Mouse (Mus musculus): ENCODE data around the gene Trpm4.
"Not testable (repeated sequence)": the region's sequence is repeated elsewhere in the genome, so short reads cannot be mapped to it uniquely, and the experiment has no call there.

The Trpm4 gene

DNA sequence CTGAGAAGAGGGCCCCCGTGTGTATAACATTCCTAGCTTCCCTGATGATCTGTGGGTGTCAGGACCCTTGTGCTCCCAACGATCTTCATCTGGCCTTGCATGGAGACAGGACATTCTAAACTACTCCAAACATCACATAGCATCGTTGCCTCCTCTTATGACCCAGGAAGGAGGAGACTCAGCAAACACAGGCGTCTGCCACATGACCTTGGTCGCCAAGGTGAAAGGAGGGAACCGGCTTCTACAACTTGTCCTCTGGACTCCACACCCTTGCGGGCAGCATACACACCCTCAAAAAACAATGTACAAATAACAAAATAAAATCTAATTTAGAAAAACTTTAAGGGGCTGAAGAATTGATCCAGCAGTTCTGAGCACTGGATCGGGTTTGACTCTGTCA, 21.6 kb downstream of the Trpm4 start:
- DNase-seq, result no peak

DNA sequence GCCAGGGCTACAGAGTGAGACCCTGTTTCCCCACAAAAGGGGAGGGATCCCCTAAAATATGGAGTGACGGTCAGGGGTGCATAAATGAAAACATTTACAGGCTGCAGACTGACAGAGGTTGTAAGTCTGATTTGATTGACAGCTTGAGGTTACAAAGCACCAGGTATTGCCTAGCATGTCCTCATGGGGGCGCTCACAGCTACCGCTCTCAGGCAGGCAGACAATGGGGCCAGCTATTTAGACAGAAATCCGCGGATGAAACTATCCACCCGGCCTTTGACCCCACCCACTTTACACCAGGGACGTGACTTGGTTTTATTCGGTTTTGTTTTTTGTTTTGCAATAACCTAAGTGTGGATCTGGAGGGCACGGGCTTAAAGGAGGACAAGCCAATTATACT, 24.1 kb downstream of the Trpm4 start:
- peak; percentile 61 for DNase-seq

DNA sequence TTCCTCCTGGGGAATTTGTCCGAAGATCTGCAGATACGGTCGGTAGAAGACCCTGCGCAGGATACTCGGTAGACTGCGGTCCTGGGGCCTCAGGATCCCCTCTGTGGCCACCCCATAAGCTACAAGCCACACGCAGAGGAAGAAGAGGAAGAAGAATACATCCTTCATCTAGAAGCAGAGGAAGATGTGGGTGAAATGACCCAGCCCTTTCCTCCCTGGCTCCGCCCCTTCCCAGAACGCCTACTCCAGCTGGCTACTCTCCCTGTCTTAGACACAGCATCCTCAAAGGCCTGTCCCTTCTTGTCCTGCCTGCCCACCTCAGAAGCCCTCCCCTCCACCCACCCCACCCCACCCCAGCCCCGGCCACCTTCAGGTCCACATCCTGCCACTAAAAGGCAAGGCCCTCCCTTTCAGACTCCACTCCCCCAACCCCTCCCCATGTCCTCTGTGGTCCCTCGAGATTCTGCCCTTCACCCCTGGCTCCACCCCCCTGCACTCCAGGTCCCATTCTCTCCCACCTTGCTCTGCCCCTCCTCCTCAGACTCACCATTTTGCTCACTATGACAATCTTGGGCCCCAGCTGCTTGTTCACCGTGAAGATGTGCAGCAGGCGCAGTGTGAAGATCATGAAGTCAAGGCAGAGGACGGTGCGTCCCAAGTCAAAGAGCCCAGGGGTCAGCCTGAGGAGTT, 24.9 kb downstream of the Trpm4 start:
- no peak for DNase-seq

DNA sequence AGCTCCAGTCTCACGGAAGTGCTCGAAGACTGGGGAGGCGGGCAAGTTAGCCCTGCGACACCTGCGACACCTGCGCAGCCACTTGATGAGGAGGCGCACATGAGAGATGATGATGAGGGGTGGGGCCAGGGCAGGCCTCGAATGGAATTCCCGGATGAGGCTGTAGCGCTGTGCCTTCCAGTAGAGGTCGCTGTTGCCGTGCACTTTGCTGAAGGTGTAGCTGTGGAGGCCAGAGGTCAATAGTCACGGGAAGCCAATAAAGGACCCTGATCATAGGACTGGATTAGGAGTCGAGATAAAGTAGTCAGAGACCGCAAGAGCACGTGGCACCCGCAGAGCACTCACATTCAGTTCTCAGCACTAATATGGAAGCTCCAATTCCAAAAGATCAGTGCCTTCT, 28.3 kb downstream of the Trpm4 start:
- peak; percentile 69 for DNase-seq

DNA sequence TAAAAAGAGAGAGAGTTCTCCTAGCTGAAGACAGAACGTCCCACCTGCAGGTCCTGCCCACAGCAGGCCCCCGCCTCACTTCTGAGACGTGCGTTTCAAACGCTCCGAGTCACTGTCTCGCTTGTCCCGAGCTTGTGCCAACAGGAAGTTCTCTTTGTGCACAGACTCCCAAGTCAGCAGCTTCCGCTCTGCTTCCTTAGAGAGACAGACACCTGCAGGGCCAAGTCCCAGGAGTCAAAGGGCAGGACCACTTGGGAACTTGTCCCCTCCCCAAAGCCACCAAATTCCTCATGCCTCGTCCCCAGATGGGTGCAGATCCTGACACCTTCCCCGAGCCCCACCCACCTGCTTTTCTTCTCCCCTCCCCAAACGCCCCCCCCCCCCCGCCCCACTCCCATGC, 28.7 kb downstream of the Trpm4 start:
- no peak for DNase-seq

DNA sequence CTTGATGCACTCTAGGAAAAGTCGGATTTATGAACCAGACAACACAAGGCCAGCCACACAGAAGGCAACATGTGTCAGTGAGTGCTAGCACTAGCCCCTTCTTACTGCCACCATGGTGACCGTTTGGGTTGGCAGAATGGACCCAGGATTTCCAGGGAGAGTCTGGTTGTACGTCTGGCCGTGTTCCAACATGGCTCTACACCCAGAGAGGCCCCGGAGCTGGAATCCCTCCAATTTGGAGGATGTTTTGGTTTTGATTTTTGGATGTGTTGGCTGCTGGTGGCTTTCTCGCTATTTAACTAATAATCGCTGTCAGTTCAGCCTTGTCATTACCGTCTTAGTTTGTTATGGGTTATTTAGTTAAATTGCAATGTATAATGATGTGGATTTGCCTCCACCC, 31.0 kb downstream of the Trpm4 start:
- no peak for DNase-seq

DNA sequence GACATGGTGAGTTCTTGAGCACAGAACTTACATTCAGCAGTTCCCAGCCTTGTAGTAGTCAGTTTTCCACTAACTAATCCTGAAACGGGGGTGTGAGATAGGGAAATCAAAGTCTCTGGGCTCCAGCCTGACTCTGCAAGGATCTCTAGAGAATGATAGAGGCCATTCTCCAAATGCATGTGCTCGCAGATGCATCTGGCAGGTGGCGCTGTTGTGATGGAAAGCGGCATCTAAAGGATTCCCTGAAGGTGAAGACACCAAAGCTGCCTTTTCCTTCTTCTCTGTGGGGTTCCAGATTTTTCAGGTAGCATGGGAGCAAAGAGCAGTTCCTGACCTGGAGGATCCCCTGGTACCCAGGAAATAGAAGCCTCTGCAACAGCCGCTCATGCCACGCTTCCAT, 33.3 kb downstream of the Trpm4 start:
- peak; percentile 82 for DNase-seq

DNA sequence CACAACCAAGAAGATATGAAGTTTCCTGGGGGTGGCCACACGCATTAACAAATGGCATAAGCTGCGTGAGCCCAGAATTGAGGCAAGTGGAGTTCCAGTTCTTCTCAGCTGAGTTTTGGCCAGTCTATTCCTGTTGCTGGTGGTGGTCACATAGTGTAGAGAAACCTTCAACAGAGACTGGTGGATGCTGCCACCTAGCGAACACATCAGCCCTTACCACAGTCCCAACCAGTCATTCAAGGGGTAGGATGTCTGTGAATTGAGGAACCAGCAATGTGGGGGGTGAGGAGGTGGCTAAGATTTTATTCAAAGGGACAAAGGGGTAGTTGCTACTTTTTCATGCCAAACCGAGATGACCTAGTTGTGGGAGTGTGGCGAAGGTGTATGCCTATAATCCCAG, 33.8 kb downstream of the Trpm4 start:
- DNase-seq, result peak; percentile 79

DNA sequence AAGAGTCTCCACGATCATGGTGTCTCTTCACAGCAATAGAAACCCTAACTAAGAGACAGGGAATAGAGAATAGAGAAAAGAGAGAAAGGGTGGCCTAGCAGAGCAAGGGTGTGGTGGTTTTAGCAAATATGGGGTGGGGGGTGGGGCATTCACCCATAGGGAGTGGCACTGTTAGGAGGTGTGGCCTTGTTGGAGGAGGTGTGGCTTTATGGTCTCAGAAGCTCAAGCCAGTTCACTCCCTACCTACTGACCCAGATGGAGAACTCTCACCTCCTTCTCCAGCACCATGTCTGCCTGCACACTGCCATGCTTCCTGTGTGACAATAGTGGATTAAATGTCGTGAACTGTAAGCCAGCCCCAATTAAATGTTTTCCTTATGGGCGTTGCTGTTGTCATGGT, 36.0 kb downstream of the Trpm4 start:
- DNase-seq, result no peak

DNA sequence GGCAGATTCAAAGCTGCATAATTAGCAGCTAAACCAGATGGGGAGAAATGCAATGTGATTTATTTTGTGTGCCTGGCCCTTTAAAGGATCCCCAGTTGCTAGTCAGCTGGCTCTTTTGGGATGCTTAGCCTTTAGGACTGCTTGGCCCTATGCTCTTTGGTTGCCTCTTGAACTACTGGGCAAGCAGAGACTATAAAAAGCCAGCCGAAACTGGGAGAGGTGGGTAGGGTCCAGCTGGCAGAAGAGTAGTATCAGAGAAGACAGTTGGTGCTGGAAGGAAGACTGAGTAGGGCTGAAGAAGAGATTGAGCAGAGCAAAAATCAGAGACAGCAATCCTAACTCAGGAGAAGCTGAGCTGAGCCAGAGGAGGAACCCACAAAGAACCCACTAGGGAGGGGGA, 37.0 kb downstream of the Trpm4 start:
- DNase-seq, result no peak

DNA sequence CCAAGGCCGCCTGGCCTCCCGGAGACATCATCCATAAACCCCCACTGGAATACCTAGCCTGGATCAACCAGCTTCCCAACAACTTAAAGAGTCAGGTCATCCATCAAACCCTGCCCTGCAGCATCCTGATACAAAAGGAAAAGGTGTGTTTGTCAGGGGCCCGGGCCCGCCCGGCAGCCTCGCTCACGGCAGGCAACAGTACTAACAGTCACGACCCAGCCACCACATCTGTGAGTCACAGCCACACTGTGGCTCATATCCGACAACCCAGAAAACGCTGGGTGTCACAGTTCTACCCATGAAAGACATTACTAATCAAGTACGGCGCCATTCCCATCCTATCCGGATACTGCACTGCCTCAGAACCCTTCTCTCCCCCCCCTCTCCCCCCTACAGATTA, 47.1 kb downstream of the Trpm4 start:
- DNase-seq, result peak; percentile 1

DNA sequence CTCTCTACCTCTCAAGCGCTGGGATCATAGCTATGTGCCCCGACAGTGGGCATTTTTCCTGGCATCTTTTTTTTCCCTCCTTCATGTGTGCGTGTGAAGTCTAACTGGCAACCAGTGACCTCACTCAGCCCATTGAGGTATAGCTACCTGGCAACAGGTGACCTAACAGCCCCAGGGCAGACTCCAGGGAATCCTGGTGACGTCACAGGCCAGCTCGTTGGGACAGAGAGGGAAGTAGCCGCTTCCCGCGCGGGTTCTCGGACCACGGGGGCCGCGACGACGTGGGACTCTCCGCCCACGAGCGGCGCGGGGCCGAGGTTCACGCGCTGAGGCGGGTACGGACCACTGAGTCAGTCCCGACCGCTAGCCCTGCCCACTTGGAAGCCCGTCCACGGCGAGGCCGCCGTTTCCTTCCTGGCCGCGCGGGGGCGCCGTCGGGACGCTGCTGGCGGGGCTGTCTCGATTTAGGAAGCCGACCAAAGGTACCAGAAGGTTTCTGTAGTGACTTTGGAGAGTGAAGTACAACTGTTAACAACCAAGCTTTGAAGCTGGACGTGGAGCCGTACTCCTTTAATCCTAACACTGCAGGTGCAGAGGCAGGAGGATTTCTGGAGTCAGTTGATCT, 56.3 kb downstream of the Trpm4 start, which contains the start of gene Slc6a21:
Gene Slc6a21 (plus strand): TSS at position 378 of the 625 bp plus-strand sequence.
- peak; percentile 64 for DNase-seq

DNA sequence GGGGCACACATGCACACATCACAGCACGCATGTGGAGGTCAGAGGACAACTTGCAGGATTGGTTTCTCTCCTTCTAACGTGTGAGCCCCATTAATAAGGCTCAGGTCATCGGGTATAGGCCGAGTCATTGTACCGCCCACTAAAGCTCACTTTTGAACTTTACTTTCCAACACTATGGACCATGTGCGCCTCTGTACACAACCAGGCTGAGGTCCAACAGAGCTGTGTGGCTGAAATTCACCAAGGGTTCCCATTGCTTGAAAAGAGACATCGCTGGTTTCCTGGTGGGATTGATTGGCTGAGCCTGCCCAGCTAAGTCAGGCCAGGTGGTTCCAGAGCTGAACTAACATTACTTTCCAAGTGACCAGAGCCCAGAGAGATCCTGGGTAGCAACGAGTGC, 59.9 kb downstream of the Trpm4 start:
- DNase-seq, result no peak

DNA sequence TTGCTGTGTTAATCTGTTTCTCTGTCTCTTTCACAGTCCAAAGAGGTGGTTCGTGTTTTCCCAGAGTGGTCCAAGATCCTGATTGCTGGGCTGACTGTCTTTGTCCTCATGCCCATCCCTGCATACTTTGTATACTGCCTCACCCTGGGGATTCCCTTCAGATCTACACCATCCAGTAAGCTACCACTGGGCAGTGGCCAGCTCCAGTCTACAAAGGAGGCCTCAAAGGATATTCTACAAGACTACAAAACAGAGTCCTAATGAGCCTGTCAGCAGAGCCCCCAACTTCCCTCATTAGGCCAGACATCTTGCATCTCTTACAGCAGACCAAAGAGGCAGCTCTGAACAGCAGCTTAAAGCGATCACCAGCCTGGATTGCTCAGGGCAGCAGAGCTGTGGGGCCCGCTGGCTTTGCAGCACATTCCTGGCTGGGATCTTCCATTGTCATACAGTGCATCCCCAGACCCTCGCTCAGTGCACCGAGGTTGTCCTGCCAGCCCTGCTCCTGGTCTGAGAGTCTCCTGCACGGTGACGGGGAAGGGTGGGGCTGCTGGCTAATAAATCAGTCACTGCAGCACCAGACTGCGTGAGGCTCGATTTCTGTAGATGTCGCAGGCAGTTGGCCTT, 60.7 kb downstream of the Trpm4 start:
- DNase-seq, result no peak

DNA sequence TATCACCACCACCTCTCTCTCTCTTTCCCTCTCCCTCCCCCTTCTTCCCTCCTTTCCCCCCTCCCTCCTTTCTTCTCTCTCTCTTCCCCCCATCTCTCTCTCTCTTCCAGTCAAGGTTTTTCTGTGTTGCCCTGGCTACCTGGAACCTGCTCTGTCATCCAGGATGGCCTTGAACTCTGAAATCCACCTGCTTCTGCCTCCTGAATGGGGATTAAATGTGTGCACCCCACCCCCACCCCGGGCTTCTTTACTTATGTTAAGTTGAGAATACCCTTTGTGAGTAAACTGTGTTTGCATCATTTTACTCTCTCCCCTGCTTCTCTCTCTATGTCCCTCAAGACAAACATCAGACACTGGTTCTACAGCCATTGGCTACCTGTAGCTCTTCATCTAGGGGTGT, 68.1 kb downstream of the Trpm4 start:
- DNase-seq, result no peak

DNA sequence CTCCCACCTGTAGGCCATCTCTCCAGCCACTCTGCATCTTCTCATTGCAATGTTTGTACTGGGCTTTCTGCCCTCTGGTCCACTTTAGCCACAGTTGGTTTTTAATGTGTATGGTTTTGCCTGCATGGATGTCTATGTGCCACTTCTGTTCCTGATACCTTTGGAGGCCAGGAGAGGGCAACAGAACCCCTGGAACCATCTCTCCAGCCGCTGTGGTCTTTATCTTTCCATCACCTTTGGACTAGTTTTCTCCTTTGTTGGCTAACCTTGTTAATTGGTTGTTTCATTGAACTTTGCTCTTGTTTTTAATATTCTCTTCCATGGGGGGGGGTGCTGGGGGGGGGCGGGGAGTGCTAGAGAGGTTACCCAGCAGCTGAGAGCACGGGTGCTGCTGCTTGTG, 69.2 kb downstream of the Trpm4 start:
- no peak for DNase-seq

DNA sequence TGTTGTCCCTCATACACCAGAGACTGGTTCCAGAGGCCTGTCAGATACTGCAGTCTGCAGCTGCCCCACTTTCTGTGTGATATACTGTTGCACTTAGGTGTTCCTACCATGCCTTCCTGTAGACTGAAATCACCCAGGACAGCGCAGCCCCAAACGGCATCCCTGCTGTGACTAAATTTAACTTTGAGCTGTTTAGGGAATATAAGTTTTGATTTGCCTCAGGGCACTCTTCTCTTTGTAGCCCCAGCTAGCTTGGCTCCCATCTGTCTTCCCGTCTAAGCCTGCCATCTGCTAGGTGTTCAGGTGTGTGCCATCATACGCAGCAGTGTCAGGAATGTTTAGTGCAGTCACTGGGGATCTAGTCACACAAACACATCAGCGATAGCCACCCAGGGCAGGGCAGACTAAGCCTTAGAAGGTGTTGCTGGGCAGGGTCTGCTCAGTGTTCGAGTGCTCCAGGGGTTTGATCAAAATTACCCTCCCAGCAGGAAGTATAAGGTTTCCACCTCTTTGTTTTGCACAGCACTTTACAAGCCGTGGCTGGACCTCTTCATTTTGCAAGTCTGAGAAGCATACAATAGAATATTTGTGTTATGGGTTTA, 70.5 kb downstream of the Trpm4 start:
- DNase-seq, result no peak

DNA sequence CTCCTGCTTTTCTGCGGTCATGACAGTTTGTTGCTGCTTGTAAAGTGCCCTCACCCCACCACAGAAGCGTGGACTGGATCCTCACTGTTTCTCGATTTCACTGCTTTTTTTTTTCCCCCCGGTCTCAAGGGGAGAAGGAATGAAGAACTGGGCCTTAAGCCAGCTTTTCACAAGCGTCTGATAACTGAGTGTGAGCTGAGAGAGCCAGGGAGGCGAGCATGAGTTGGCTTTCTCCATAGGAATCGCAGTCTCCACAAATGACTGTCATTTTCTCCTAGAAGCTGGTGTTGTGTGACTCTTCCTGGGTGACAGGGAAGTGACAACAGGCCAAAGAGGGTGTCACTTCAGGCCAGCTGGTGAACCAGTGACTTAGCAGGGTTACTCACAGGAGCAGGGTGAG, 71.3 kb downstream of the Trpm4 start:
- DNase-seq, result no peak

DNA sequence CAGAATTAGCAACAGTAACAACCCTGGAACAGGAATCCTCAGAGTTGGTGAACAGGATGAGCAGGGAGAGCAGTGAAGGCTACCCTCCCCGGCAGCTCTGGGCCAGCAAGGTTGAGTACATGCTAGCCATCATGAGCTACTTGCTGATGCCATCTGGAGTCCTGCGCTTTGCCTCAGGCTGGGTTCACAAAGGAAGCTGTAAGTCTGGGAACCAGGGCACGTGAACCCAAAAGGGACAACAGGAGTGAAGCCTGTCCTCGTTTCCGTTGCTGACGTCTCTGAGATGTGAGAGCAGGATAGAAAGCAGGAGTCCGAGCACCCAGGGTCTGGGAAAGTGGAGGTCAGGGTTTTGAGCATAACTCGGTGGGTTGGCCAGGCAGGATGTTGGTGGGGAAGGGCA, 74.3 kb downstream of the Trpm4 start:
- no peak for DNase-seq

DNA sequence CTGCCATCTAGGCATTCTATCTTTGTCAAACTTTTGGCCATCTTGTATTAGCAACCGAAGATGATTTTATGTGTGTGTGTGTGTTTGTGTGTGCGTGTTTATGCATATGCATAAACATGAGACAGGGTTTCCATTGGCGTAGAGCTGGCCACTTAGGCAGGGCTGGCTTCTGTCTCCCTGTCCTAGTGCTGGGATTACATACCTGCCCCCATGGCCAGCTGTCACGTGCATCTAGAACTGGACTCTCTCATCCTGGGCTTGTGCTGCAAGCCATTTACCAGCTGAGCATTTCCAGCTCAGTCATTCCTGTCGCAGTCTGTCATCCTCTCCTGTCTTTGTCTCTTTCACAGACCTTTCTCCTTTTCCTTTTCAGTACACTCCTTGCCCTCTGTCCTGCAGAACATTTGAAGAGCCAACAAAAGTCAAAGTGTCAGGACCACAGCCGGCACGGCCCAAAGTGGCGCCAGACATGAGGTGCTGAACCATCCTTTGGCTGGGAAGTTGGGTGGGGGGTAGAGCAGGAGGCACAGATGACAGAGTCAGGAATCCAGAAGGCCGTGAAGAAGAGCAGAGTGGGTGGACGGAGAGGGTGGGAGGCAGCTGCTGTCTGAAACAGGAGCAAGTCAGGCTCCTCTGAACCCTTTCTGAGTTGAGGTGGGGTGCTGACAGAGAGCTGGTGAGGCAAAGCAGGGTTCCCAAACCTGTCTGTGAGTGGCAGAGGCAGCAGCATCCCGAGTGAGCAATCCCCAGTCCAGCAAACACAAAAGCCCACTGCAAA, 76.3 kb downstream of the Trpm4 start:
- no peak for DNase-seq

DNA sequence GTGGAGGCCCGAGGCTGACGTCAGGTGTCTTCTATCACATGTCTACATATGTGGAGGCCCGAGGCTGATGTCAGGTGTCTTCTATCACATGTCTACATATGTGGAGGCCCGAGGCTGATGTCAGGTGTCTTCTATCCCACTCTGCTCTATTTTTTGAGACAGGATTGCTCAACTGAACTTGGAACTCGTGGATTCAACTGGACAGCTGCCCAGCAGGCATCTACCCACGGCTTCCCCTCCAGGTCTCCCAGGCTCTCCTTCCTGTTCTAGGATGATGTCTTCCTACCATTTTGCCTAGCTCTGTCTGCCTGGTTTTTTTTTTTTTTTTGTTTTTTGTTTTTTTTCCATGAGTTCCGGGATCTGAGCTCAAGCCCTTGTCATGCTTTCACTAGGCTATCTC, 77.8 kb downstream of the Trpm4 start:
- DNase-seq, result not testable (repeated sequence)

DNA sequence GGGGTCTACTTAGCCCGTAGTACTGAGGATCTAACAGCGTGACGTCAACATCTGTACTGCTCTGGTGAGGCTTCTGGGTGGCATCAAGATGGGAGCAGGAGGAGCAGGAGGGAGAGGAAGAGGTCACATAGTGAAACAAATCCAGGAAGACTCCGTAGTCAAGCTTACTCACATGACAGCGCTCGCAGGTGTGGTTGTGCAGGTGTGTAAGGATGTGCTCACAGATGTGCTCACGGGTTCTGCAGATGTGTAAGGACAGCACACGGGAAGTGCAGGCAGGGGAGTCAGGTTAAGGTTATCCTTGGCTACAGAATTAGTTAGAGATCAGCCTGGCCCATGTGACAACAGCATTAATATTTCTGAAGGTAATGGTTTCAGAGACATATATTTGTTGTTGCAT, 79.8 kb downstream of the Trpm4 start:
- no peak for DNase-seq

All from right cerebral cortex, postnatal 14 days (tissue).